Mouse (Mus musculus) gastrocnemius, postnatal 25 days (tissue): ENCODE measurements at regions not wholly inside any gene's neighbourhood (a gene's known extent, or its start where the extent isn't known, plus 50 kb on each side); places are given as distances from the start of the nearest gene placed in this dataset.

Source experiments
- DNase-seq: peaks from one replicate; pipeline ENCODE4 v3.0.0; 2022

GRCm38 (mm10) chr4:124057607-124058006 is 139.8 kb upstream of the 4930535I16Rik start:
- DNase-seq = no peak

GRCm38 (mm10) chr4:124054240-124054760 is 136.5 kb upstream of the 4930535I16Rik start:
- no peak for DNase-seq

GRCm38 (mm10) chr4:124053340-124054038 is 135.7 kb upstream of the 4930535I16Rik start:
- DNase-seq = no peak

GRCm38 (mm10) chr4:124052387-124052786 is 134.6 kb upstream of the 4930535I16Rik start:
- DNase-seq = no peak

GRCm38 (mm10) chr4:124048348-124048831 is 130.6 kb upstream of the 4930535I16Rik start:
- no peak for DNase-seq

GRCm38 (mm10) chr4:124047898-124048297 is 130.1 kb upstream of the 4930535I16Rik start:
- DNase-seq = no peak

GRCm38 (mm10) chr4:124036483-124036882 is 118.7 kb upstream of the 4930535I16Rik start:
- no peak for DNase-seq

- DNase-seq = no peak
Measured at GRCm38 (mm10) chr4:124035657-124036061, 117.8 kb upstream of the 4930535I16Rik start.

GRCm38 (mm10) chr4:124035192-124035591 is 117.4 kb upstream of the 4930535I16Rik start:
- no peak for DNase-seq

GRCm38 (mm10) chr4:124028061-124028460 is 110.2 kb upstream of the 4930535I16Rik start:
- DNase-seq = no peak

GRCm38 (mm10) chr4:124016401-124016800 is 98.6 kb upstream of the 4930535I16Rik start:
- DNase-seq = no peak

- no peak for DNase-seq
Measured at GRCm38 (mm10) chr4:124015323-124015722, 97.5 kb upstream of the 4930535I16Rik start.

GRCm38 (mm10) chr4:124012406-124012805 is 94.6 kb upstream of the 4930535I16Rik start:
- peak; percentile 48 for DNase-seq

- no peak for DNase-seq
Measured at GRCm38 (mm10) chr4:124008725-124009124, 90.9 kb upstream of the 4930535I16Rik start.

- no peak for DNase-seq
Measured at GRCm38 (mm10) chr4:124005626-124006315, 87.9 kb upstream of the 4930535I16Rik start.

- no peak for DNase-seq
Measured at GRCm38 (mm10) chr4:124002760-124003159, 84.9 kb upstream of the 4930535I16Rik start.

- DNase-seq = no peak
Measured at GRCm38 (mm10) chr4:124002105-124002504, 84.3 kb upstream of the 4930535I16Rik start.

GRCm38 (mm10) chr4:123995815-123996214 is 78.0 kb upstream of the 4930535I16Rik start:
- DNase-seq = no peak

- no peak for DNase-seq
Measured at GRCm38 (mm10) chr4:123991223-123991622, 73.4 kb upstream of the 4930535I16Rik start.

- peak; percentile 7 for DNase-seq
Measured at GRCm38 (mm10) chr4:123990293-123991185, 72.7 kb upstream of the 4930535I16Rik start.
